Mouse (Mus musculus) embryo, embryonic 11 days (tissue): Measurements from ENCODE around the gene Ttc6.

Source experiments
- DNase-seq: peaks from one replicate; pipeline ENCODE4 v3.0.0-alpha.2; 2015

The Ttc6 gene

DNA sequence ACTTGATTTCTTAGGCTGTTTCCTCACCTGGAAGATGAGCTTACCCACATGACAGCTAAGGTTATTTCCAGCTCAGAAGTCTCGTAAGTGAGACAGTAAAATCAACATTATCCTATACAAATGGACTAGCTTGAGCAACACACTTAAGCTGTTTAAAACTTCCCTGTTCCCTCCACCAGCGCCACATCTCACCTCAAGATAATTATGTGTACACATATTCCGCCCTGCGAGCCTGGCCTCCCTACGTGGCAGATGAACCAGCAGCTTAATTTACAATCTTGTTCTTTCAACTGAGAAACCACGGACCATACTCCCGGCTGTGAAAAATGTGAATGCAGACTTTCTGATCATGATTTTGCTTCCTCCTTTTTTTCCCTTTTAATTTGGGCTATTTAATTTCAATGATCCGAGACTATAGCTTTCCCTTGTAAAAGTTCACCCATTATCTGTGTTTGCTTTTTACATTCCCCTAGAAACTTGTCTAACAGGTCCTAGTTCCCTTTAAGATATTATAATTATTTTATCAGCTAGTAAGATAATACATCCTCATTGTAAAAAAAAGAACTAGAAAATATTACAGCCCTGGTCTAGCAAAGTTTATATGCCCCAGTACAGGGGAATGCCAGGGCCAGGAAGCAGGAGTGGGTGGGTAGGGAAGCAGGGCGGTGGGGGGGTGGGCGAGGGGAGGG, 99.2 kb downstream of the Ttc6 start:
- DNase-seq = no peak

DNA sequence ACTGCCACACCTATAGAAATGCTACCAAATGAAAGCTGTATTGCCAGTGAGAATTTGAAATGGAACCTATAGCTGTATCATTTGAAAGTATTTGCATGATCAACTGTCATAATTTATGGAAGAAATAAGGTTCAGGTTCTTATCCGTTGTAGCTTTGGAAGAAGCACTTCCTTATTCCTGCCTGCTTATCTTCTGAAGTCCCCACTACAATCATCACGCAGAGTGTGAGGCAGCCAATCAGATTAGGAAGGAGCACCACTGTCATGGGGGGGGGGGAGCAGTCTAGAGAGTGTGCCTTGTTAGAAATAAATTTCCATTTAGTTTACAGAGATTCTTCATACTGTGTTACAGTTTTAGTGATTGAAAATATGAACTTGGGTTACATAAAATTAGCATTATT, 108.5 kb downstream of the Ttc6 start:
- DNase-seq = no peak

DNA sequence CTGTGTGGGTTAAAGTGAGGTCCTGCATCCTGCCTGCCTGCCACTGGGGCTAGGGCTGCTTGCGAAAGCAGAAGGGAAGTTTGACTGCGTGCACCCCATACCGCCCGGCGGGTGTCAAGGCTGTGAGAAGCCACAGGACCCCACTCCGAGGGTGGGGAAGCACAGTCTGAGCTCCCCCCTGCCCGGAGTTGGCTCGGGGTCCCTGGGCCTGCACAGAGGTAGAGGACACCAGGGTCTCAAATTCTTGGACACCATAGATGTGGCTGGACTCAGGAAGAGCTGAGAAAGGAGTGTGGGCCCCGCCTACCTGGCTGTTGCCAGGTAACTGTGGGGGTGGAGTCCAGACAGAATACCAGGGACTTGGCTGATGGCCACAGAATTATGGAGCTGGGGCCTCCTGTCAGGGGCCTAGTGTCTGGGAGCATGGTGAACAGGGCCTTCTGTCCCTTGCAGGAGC, 121.1 kb downstream of the Ttc6 start:
- peak; percentile 3 for DNase-seq

DNA sequence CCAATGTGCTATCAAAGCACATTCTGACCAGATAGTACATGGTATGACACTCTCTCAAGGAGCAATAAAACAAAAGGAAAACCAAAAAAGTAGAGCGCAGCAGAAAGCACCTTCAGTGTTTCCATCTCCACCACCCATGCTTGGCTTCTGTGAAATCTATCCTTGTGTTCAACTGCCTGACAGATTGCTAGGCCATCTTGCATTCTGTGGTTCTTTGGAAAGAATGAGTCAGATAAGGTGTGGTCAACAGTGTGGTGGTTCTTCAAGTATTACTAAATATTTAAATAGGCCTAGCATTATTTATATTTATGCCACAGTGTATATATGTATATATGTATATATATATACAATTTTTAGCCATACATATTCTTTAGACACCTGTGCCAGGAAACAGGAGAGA, 146.1 kb downstream of the Ttc6 start:
- DNase-seq = no peak

DNA sequence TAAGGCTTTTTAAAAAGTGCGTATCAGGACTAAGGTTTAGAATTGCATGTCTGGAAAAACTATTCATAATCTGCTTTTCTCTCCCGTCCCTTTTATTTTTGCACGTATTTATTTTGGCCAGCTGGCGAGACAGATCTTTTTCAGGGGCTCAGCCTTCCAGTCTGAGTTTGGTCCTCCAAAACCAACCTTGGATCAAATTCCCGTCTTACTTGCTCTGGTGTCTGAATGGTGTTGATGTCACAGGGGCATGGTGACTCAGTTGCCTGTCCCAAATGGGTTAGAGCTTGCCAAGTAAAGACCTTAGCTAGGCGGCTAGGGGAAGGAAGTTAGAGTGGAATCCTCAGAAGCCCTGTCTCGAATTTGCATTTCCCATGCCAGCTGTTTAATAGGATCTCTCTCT, 200.8 kb downstream of the Ttc6 start:
- no peak for DNase-seq

DNA sequence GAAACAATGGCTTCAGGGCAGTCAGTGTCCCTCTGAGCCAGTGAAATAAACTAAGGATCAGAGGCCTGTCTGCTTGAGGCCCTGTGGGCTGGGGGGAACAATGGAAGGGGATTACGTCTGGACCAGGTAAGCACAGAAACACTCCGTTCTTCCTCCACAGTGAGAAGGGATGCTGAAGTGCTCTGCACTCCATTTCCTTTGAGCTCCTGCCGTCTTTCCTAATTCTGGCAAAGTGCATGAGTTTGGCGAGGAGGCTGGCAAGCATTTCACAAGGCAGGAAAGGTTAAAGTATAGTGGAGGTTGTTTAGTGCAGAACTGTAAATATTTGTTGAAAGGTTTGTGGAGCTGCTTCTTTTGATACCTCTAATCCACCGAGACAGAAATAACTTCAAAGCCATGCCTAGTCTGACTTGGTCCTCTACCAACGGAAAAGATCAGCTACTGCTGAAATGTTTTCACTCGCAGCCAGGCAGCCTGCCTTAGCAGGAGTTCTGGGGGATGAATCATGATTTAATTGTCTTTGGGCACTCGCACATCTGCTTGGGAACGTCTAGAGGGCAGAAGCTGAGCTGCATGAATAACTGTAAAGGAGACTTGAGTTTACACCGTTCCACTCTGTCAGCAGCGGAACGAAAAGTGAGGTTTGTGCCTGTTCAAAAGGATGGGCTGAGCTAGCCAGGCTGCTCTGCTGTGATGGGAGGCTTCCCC, 212.5 kb downstream of the Ttc6 start:
- peak; percentile 58 for DNase-seq

DNA sequence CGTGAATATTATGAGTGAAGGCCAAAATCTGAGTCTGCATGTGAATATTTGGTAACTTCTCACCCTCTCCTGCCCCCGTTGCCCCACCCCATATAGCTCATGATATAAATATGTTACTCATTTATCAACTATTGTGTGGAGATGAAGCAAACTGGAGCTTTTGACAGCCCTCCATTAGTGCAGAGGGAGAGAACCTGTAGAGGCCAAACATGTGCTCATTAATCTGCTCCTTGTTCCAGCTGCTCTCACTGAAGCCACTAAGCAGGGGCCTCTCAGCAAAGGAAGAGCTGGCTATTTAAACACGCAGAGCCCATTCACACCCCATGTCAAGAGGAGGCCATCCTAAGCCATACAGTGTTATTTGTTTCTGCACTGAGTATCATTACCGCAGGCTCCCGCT, 218.0 kb downstream of the Ttc6 start:
- no peak for DNase-seq

DNA sequence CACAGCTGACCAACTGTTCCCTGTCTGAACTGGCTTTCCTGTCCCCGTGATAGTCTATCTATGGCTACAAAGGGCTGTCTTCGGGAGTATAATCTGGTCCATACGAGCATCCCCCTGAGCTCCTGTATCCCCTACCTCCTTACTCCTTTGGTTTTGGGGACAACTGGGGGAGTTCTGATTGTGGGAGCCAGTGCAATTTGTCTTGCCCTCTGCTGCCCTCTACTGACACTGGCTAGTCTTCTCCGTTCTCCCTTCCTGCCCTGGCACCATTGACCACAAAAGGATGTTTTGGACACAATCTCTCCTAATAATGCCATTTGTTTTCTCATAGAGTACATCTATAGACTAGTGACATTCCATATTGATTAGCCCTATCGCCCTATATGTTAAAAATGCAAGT, 223.6 kb downstream of the Ttc6 start:
- DNase-seq = peak; percentile 64
